Mouse (Mus musculus): ENCODE data around the gene Slc23a4. TPM values are rescaled to one million over a fixed set of nuclear protein-coding genes. Genes with fewer than 3 reads are reported as not detected.

Gene Slc23a4
- polyA plus RNA-seq, 1 experiment from 2014 or later, result 0.10 TPM

DNA sequence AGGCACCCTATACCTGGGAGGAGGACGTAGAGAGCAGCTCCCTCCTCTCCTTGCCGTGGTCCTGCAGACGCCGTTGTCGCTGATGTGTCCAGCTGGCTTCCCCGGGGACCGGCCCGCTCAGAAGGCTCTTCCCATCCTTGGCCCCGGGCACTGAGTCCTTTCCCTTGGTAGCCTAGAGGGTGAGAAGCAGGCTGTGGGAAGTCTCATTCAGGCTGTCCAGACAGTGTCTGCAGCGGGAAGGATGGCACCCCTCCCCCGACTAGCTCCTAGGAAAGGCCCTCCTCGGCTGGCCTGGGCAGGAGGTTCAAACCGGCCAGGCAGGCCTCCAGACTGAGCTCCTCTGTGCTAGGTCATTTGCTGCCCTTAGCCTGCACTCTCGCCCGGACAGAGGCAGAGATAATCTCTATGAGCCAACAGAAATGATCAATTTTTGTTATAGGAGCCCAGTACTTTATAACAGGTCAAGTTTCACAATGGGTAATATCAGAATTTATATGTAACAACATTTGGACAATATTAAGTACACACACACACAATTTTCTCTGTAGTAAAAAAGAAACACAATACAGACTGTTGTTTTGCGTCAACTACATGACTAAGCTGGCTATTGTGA lies 91.9 kb downstream of the Slc23a4 start:
- H3K36me3 ChIP-seq (ENCODE audit: inconsistent target), result peaks cover 86% of the 10 kb centered on the region
- H3K4me3 ChIP-seq (ENCODE audit: inconsistent target), result no peak overlapping the region
- WGBS (ENCODE audit: missing documents), result 94% methylated on average over 15 of the region's 16 CpGs
- H3K27ac ChIP-seq, result no peak overlapping the region
- H3K79me2 ChIP-seq (ENCODE audit: inconsistent target), result peaks cover 100% of the 10 kb centered on the region

DNA sequence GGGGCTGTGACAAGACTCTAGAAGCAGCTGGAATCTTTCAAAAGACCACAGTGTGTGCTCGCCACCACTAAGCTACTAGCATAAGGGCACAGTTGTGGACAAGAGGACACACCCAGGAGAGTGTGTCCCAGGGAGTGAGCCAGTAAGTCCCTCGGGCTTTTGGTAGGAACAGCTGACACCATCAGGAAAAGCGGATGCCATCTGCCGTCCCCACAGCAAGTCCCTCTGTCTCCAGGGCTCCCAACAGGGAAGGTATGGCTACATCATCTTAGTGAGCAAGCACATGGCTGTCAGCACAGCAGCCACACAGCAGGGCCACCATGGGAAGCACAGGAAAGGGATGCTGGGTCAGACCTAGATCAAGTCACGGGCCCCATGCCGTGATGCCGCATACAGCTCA lies 92.6 kb downstream of the Slc23a4 start:
- over 99% methylated on average over 7 of the region's 7 CpGs for WGBS (ENCODE audit: missing documents)
- peaks cover 86% of the 10 kb centered on the region for H3K36me3 ChIP-seq (ENCODE audit: inconsistent target)
- H3K4me3 ChIP-seq (ENCODE audit: inconsistent target), result no peak overlapping the region

More for the DNA sequence above, 92.6 kb downstream of the Slc23a4 start:
- Histone ChIP-seq H3K79me2 (ENCODE audit: inconsistent target) (peaks cover 100% of the 10 kb centered on the region), H3K27ac (no peak overlapping the region)

Other genes starting within 250 kb of the Slc23a4 start
- 2.4 to 4.2 TPM (median 3.4 TPM) in 3 replicates for gene Agbl3, start 208.0 kb downstream of the Slc23a4 start, polyA plus RNA-seq (2018)
- 41.8 to 184 TPM (median 113 TPM) in 3 replicates for gene Tmem140, start 125.3 kb downstream of the Slc23a4 start, polyA plus RNA-seq (2018)
- 3.3 to 10.6 TPM (median 4.3 TPM) in 3 replicates for gene Cyren, start 110.3 kb downstream of the Slc23a4 start, polyA plus RNA-seq (2018)
- gene Wdr91, start 77.5 kb downstream of the Slc23a4 start, polyA plus RNA-seq (2018), result 86.6 to 195 TPM (median 145 TPM) in 3 replicates
- not detected in 3 replicates for gene Stra8, start 68.2 kb downstream of the Slc23a4 start, polyA plus RNA-seq (2018)
- 15.1 to 41.6 TPM (median 19.7 TPM) in 3 replicates for gene Cnot4, start 145.3 kb upstream of the Slc23a4 start, polyA plus RNA-seq (2018)
- gene Nup205, start 189.0 kb upstream of the Slc23a4 start, polyA plus RNA-seq (2018), result 16.6 to 30.2 TPM (median 17.1 TPM) in 3 replicates

Measured in macrophage (primary cell).